Comparison of ENCODE assay signal across 9 mouse cellular contexts in genomic region chr2:180385231-180385895, GRCm38 (mm10). TPM values are rescaled to one million over a fixed set of nuclear protein-coding genes. Genes with fewer than 3 reads are reported as not detected.
DNase-seq lines count a peak whose midpoint lies in the region; ATAC-seq and TF ChIP-seq lines count a peak whose summit lies in the region.
"Had no signal": no experiment of that assay in that cellular context is flagged by ENCODE, and none has a peak within 500 bp of the region (broad histone marks: within the 10 kb centered on the region; RNA-seq: fewer than 3 reads in every experiment).

No protein-coding gene starts in this region.

- peak; percentile 86 for ATAC-seq in embryonic facial prominence, embryonic 14.5 days (ENCODE audit: low read depth)
- peak; percentile 91 for ATAC-seq in heart, embryonic 14.5 days (ENCODE audit: insufficient number of reproducible peaks, insufficient read depth, low FRiP score, low read depth)
- no peak for ATAC-seq in liver, embryonic 12.5 days

- peaks cover 41% of the 10 kb centered on the region for H3K27me3 ChIP-seq in embryonic facial prominence, embryonic 14.5 days (replicated peaks; ENCODE audit: control insufficient read depth, insufficient read depth, low read length)
- no peaks in the 10 kb centered on the region for H3K27me3 ChIP-seq in heart, embryonic 14.5 days (ENCODE audit: control insufficient read depth, insufficient read depth, low read length)
- H3K27me3 ChIP-seq in liver, embryonic 12.5 days (replicated peaks): peaks cover 76% of the 10 kb centered on the region

- H3K27ac ChIP-seq in ES-E14 (ENCODE audit: insufficient read depth, low read depth, low read length, poor library complexity, severe bottlenecking): no peak overlapping the region
- no peak overlapping the region for H3K27ac ChIP-seq in embryonic facial prominence, embryonic 14.5 days (replicated peaks; ENCODE audit: low read depth, low read length)
- H3K27ac ChIP-seq in heart, embryonic 14.5 days (replicated peaks in 1 of 2; ENCODE audit: control insufficient read depth in 1 of 2, insufficient read depth in 1 of 2, low read depth in 2 of 2, low read length in 2 of 2): peak overlapping the region; percentile 98 to 99
- H3K27ac ChIP-seq in liver, embryonic 12.5 days: no peak overlapping the region
- H3K27ac ChIP-seq: liver, embryonic 14.5 days had no signal

- H3K36me3 ChIP-seq in ES-E14 (ENCODE audit: control insufficient read depth, insufficient read depth, low read length, poor library complexity, severe bottlenecking): no peaks in the 10 kb centered on the region
- no peaks in the 10 kb centered on the region for H3K36me3 ChIP-seq in embryonic facial prominence, embryonic 14.5 days (ENCODE audit: control insufficient read depth, insufficient read depth, low read length)
- H3K36me3 ChIP-seq in heart, embryonic 14.5 days (ENCODE audit: control insufficient read depth, insufficient read depth, low read length): peaks cover 19% of the 10 kb centered on the region
- H3K36me3 ChIP-seq in liver, embryonic 12.5 days: no peaks in the 10 kb centered on the region

- peak overlapping the region; percentile 78 for H3K4me2 ChIP-seq in embryonic facial prominence, embryonic 14.5 days (ENCODE audit: low read depth, low read length)
- H3K4me2 ChIP-seq in heart, embryonic 14.5 days (ENCODE audit: low read length): peak overlapping the region; percentile 90
- peak overlapping the region; percentile 45 for H3K4me2 ChIP-seq in liver, embryonic 12.5 days

- peaks cover 1 to 2% of the 10 kb centered on the region in 2 experiments; a peak in 1 of 4 replicates for H3K4me1 ChIP-seq in ES-E14 (ENCODE audit: control insufficient read depth in 2 of 2, insufficient read depth in 2 of 2, low read length in 2 of 2, poor library complexity in 1 of 2)
- peaks cover 3% of the 10 kb centered on the region; the same call in 1 of the 2 replicates for H3K4me1 ChIP-seq in embryonic facial prominence, embryonic 14.5 days (ENCODE audit: control insufficient read depth, insufficient read depth, low read length)
- H3K4me1 ChIP-seq in heart, embryonic 14.5 days (ENCODE audit: control insufficient read depth in 2 of 2, insufficient read depth in 2 of 2, low read length in 2 of 2): peaks cover 12 to 15% of the 10 kb centered on the region in 2 experiments
- H3K4me1 ChIP-seq in liver, embryonic 12.5 days: no peaks in the 10 kb centered on the region

- peak overlapping the region; percentile 46 to 67; a peak in 2 of 4 replicates for H3K4me3 ChIP-seq in ES-E14 (ENCODE audit: insufficient read depth in 1 of 2, low read depth in 1 of 2, low read length in 2 of 2, poor library complexity in 1 of 2, severe bottlenecking in 1 of 2)
- H3K4me3 ChIP-seq in embryonic facial prominence, embryonic 14.5 days (ENCODE audit: low read depth, low read length): peak overlapping the region; percentile 42
- H3K4me3 ChIP-seq in heart, embryonic 14.5 days (ENCODE audit: control insufficient read depth in 1 of 2, insufficient read depth in 1 of 2, low read depth in 1 of 2, low read length in 2 of 2): peak overlapping the region; percentile 82 to 88
- no peak overlapping the region for H3K4me3 ChIP-seq in liver, embryonic 12.5 days

- H3K9me3 ChIP-seq in ES-E14 (ENCODE audit: control insufficient read depth, insufficient read depth, low read depth, low read length): no peaks in the 10 kb centered on the region
- H3K9me3 ChIP-seq in embryonic facial prominence, embryonic 14.5 days (ENCODE audit: control insufficient read depth, low read length): no peaks in the 10 kb centered on the region
- H3K9me3 ChIP-seq in heart, embryonic 14.5 days (ENCODE audit: control insufficient read depth, low read length): no peaks in the 10 kb centered on the region
- H3K9me3 ChIP-seq in liver, embryonic 12.5 days (replicated peaks): no peaks in the 10 kb centered on the region

- in situ Hi-C loops in ES-E14 (cut with MboI; ENCODE audit: low sequenced_read_pairs in 2 of 2, unreplicated experiment in 2 of 2): no loop called here

- 4% methylated on average over 14 of the region's 26 CpGs for WGBS in embryonic facial prominence, embryonic 14.5 days
- WGBS in heart, embryonic 14.5 days: under 1% methylated on average over 26 of the region's 26 CpGs
- 8% methylated on average over 26 of the region's 26 CpGs for WGBS in liver, embryonic 12.5 days (ENCODE audit: insufficient replicate concordance)

- no peak for DNase-seq in ES-E14 (ENCODE audit: low read depth, low spot score)
- DNase-seq in embryonic facial prominence, embryonic 14.5 days (ENCODE audit: low spot score): peak; percentile 58
- DNase-seq in cerebellum, adult 11-12 months: no peak
- DNase-seq in layer of hippocampus, adult 18-20 months (ENCODE audit: low spot score in 2 of 2): no peak
- DNase-seq in frontal cortex, adult 2 months (ENCODE audit: extremely low spot score in 1 of 2, low spot score in 1 of 2): no peak
- DNase-seq in kidney, postnatal 25 days: no peak

- H3K9ac ChIP-seq in ES-E14 (ENCODE audit: insufficient read depth, low read depth, low read length, poor library complexity, severe bottlenecking): no peak overlapping the region
- H3K9ac ChIP-seq in embryonic facial prominence, embryonic 14.5 days (ENCODE audit: low read depth, low read length): peak overlapping the region; percentile 56
- peak overlapping the region; percentile 95 for H3K9ac ChIP-seq in heart, embryonic 14.5 days (ENCODE audit: low read length)
- H3K9ac ChIP-seq in liver, embryonic 12.5 days: no peak overlapping the region
- H3K9ac ChIP-seq: liver, embryonic 14.5 days had no signal

TF ChIP-seq in ES-E14, 5 proteins besides CTCF, POLR2A, EP300 and RAD21:
- TF ChIP-seq HCFC1 (IDR thresholded peaks at IDR 0.05; ENCODE audit: borderline replicate concordance, insufficient read depth, low read length) (no peak), CHD2 (IDR thresholded peaks at IDR 0.05; ENCODE audit: low read depth, low read length) (no peak), ZC3H11A (IDR thresholded peaks at IDR 0.05; ENCODE audit: borderline replicate concordance, low read depth, low read length) (no peak)
TF ChIP-seq in ES-E14: peak in this region for 0.

RNA-seq across cellular contexts. Expression of gene Gata5, which starts 50.9 kb away (rescaled TPM):
- 0.04 and 0.11 TPM in 2 replicates for total RNA-seq in ES-E14 (2012; rRNA removed)
- polyA plus RNA-seq in embryonic facial prominence, embryonic 14.5 days (2014; fragmentation: Nextera tagmentation; extraction: Ambion mirVana): not detected in 2 replicates
- polyA plus RNA-seq in heart, embryonic 14.5 days (2014; fragmentation: Nextera tagmentation; extraction: Ambion mirVana): 7.3 and 9.7 TPM in 2 replicates
- 3.0 and 3.1 TPM in 2 replicates for polyA plus RNA-seq in liver, embryonic 12.5 days (2016; fragmentation: Nextera tagmentation; extraction: Ambion mirVana)
- not detected for total RNA-seq in layer of hippocampus, adult 18-20 months (2021)
- not detected in 2 replicates for polyA plus RNA-seq in frontal cortex, adult 2 months (2012; rRNA removed)

Comparison
In these comparisons a context has a peak if more than half of its experiments do, and no peak if none do; other contexts are left out.
1. H3K27ac ChIP-seq: peak in heart, embryonic 14.5 days (2 of 2); none in ES-E14 (single experiment), embryonic facial prominence, embryonic 14.5 days (single experiment) and liver, embryonic 12.5 days (single experiment).
2. H3K9ac ChIP-seq: peak in embryonic facial prominence, embryonic 14.5 days (single experiment) and heart, embryonic 14.5 days (single experiment); none in ES-E14 (single experiment) and liver, embryonic 12.5 days (single experiment).
3. Peak in every context shown above with its lines, with median percentiles within 50 percentile points of each other: H3K4me2 ChIP-seq.